Mouse (Mus musculus): ENCODE data around the gene Fam162a. TPM values are rescaled to one million over a fixed set of nuclear protein-coding genes. Genes with fewer than 3 reads are reported as not detected.
"Not testable (repeated sequence)": the region's sequence is repeated elsewhere in the genome, so short reads cannot be mapped to it uniquely, and the experiment has no call there.

The Fam162a gene
- polyA plus RNA-seq (2017; shearing (Covaris generic)), result 100 to 1,000 TPM in 1 of 2 experiments, 10 to 100 TPM in 1; 91.6 to 121 TPM

- ATAC-seq, result peak; percentile 78
Observed at GRCm38 (mm10) chr16:36071450-36072379, at the start of gene Fam162a, which contains the start of gene Ccdc58. Fam162a (minus strand) TSS chr16:36071594. Ccdc58 (plus strand) TSS chr16:36071685.

- not testable (repeated sequence) for ATAC-seq
Observed at GRCm38 (mm10) chr16:36115751-36116150, 44.4 kb upstream of the Fam162a start.

DNA sequence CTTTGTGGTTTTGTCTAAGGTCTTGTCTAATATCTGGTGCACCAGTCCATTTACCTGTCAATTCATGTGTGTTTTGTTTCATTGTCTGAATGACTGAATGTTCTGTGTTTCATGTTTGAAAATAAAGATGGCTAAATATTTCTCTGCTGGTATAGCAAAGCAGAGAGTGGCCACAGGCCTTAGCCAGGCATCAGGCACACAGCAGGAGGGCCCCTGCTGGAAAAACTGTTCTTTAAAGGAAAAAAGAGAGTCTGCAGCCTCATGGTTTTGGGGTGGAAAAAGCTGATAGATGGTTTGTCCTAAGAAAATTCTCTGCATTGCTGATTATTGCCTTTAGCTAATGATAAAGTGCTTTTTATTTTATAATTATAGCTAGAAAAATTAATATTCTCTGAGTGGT lies 40.1 kb upstream of the Fam162a start:
- ATAC-seq, result not testable (repeated sequence)

GRCm38 (mm10) chr16:36102211-36102610 lies 30.8 kb upstream of the Fam162a start:
- ATAC-seq, result no peak

DNA sequence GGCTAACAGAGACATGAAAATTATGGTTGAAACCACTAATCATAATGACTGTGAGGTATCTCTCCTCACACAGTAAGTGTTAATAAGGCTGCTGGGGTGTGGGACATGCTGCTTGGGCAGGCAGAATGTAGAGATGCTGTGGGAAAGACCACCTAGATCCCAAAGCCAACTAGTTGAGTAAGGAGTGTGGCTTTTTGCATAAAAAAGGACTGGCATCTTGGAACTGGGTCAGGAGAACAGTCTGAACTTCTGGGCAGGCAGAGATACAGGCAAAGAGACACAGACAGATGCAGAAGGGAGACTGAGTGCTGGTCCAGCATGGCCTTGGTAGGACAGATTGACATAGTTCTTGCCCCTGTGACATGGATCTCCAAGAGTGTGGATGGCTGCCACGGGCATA lies 30.1 kb upstream of the Fam162a start:
- no peak for ATAC-seq

- not testable (repeated sequence) for ATAC-seq
Observed at GRCm38 (mm10) chr16:36097813-36098499, 26.6 kb upstream of the Fam162a start.

DNA sequence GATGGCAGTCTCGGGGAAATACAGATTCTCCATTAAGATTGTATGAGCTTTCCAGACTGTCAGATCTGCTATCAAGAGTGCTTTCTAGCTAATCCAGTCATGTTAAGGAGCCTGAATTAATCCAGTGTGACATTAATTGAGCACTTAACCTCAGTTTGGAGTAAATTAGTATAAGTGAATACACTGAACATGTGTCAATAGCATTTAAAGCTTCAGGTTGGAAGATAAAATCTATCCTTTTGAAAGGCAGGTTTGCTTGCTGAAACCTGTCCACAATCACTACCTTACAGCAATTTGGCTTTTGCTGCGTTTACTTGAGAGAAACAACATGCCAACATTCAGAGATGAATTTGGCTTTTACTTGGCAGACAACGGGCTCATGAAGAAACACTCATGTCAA lies 22.7 kb upstream of the Fam162a start:
- ATAC-seq, result no peak

- ATAC-seq, result no peak
Observed at GRCm38 (mm10) chr16:36090785-36091509, 19.6 kb upstream of the Fam162a start.

DNA sequence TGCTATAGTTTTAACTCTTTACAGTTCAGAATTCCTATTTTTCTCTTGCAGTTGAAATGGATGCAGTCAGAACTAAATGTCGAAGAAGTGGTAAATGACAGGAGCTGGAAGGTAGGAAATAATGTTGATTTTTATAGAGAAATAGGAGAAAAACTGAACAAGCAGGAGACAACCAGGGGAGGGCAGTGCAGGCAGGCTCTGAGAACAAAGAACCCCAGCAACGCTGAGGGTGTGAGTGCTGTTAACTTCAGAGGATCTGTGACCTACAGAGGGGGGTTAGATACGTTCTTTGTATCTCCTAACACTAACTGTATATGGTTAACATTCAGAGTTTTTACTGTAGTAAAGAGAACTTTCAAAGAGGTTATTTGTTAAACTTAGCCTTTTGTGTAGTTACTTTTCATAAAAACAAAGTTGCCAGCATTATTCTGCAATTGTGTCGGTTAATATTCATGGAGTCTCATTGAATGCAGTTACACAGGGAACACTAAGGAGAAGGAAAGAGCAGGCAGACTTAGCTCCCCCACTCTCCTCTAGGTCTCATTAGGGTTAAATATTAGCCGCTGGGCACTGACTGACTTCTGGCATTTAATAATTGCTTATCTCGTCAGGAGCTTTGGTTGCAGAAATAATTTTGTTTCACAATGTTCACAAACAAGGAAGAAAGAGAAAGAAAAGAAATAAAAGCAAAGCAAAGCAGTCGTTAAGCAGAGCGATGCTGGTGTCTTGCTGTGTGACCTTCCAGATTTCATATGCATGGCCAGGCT lies 18.6 kb upstream of the Fam162a start:
- ATAC-seq, result no peak

DNA sequence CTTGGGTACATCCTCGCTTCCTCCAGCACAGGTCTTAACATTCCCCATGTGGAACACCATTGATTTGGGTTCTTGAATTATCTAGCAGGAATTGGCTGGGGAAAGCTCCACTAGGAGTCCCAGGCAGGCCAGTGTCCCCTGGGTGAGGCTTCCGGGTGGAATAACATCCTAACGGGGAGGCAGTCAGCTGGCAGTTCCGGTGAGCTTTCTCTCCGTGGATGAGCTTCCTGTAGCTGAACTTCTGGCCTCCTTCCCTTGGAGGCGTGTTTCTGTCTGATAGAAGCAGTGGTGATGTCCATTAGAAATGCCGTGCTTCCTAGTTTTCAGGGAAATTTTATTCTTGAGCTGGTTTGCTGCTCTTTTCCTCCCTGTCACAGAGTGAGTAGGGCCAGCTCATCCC lies 17.7 kb upstream of the Fam162a start:
- ATAC-seq, result no peak

GRCm38 (mm10) chr16:36087846-36088245 lies 16.5 kb upstream of the Fam162a start:
- ATAC-seq, result no peak

- no peak for ATAC-seq
Observed at GRCm38 (mm10) chr16:36079916-36080315, 8.5 kb upstream of the Fam162a start.

DNA sequence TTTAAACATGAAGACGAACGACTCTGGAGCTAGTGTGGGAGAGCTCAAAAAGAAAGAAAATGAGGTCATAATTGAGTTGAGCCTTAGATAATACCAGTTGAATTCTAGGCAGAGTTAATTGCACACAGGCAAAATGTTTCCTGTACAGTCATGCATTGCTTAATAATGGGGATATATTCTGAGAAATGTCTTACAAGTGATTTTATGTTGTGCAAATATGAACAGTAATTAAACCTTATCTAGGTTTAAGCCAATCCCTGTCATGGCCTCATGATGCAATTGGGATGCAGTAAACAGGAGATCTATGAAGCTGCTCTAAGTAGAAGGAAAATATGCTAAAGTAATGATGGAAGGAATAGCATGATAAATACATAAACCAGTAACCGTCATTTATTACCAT lies 3.4 kb upstream of the Fam162a start:
- ATAC-seq, result no peak

GRCm38 (mm10) chr16:36072410-36073011 lies 1.1 kb upstream of the Fam162a start:
- ATAC-seq, result no peak

DNA sequence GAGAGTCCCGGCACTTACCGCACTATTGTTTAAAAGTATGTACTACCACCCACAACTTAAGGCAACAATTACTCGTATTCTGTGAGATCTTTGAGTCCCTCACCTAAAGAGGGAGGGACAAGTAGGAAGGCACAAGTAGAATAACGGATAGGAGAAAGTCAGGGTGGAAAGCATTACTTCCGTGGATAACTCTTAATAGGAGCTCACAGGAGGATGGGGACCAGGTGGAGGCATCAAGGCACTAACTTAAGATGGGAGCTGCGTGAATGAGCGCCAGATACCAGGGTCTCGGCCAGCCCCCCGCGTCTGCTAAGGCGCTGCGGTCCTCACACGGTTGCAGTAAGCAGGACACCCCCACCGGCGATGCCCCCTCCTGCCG lies 334 bp downstream of the Fam162a start:
- ATAC-seq, result peak; percentile 34

- no peak for ATAC-seq
Observed at GRCm38 (mm10) chr16:36069819-36070575, 1.4 kb downstream of the Fam162a start.

GRCm38 (mm10) chr16:36068356-36068755 lies 3.0 kb downstream of the Fam162a start:
- ATAC-seq, result no peak

DNA sequence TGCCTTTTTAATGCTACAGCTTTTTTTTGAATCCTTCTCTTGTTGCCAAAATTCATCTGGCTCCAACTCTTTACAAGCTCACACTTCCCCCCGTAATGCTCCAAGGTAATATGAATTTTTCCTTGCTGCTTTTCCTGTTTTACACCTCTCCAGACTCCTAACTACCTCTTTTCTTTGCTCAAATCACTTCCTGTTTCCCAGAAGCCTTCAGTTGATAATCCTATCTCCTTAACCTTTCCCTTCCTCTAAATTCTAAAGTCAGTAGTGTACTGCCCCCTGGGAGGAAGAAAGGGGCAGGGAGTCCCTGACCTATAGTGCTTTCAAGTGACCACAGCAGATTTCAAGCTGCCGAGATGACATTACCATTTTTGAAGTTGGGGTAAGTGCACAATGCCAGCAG lies 3.7 kb downstream of the Fam162a start:
- ATAC-seq, result no peak

- no peak for ATAC-seq
Observed at GRCm38 (mm10) chr16:36064904-36065303, 6.5 kb downstream of the Fam162a start.

DNA sequence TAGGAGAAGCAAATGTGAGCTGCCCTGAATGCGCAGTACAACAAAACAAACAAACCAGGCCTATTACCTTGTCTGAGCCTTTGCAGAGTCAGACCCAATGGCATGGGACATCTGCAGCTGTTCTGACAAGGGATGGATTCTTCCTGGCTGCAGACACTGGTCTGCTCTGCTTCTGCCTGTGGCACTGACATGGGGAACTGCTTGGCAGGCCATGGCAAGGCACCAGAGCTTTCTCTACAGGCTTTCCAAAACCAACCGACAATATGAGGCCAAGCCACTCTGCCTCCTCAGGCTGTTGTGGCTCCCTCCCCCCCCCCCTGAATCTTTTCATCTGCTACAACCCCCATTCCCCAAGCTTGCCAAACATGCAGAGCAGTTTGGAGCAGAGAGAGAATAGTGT lies 8.1 kb downstream of the Fam162a start:
- ATAC-seq, result no peak

DNA sequence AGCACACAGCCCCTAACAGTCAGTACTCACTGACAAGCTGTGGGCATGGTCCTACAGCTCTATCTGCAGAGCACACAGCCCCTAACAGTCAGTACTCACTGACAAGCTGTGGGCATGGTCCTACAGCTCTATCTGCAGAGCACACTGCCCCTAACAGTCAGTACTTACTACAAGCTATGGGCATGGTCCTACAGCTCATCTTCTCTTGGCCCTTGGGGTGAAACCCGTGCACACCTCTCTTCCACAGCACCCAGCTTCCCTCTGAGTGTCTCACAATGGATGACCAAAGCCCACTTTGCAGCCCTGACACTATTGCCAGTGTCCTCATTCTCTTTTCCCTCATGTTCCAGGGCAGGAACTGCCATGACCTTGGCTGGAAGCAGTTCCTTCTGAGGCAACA lies 8.9 kb downstream of the Fam162a start:
- ATAC-seq, result not testable (repeated sequence)

Data from activated CD4-positive, CD25-positive, alpha-beta regulatory T cell, adult 4 months (primary cell).